Mouse (Mus musculus) lung, adult 2 months (tissue): Measurements from ENCODE around the gene Olfr1106. TPM values are rescaled to one million over a fixed set of nuclear protein-coding genes. Genes with fewer than 3 reads are reported as not detected.

ENCODE experiments used
- DNase-seq: peaks from one replicate; pipeline ENCODE4 v3.0.0; 2022
- H3K4me1 ChIP-seq: fragments of 200-500 bp; 2 replicates; pipeline ENCODE4 v1.6.1; 2011; ENCODE audit warnings: low read length; ENCODE audit not compliant: control insufficient read depth, insufficient read depth
- H3K4me3 ChIP-seq: fragments of 200-500 bp; replicated peaks from 2 replicates; pipeline ENCODE3; 2011; ENCODE audit warnings: low read depth, mild to moderate bottlenecking, control low read depth, low read length; ENCODE audit errors: extremely low read depth
- CTCF ChIP-seq: fragments of 200-500 bp; IDR thresholded peaks from 2 replicates; pipeline ENCODE4 v1.5.1; 2011; ENCODE audit warnings: mild to moderate bottlenecking, low read length, control low read depth; ENCODE audit not compliant: insufficient read depth
- POLR2A ChIP-seq: fragments of 200-500 bp; IDR thresholded peaks from 2 replicates; pipeline ENCODE4 v1.6.1; 2011; ENCODE audit warnings: low read depth, mild to moderate bottlenecking, control low read depth, low read length, borderline replicate concordance; ENCODE audit errors: extremely low read depth
- WGBS: fragments of 180-500 bp; shearing (Covaris S2); methylation state at CpG from one replicate; pipeline ENCODE4 v1.1.7; 2018; 5-methylcytosine and 5-hydroxymethylcytosine counted together
- polyA plus RNA-seq: library from polyadenylated mRNA; depleted of rRNA; stranded (reverse); fragments of >200 nt; gene quantifications from 2 replicates; pipeline ENCODE4 v1.2.3, GENCODE M21; 2012; rRNA removed

Gene Olfr1106
- polyA plus RNA-seq: not detected in 2 replicates

GRCm38 (mm10) chr2:87052173-87052572 is at the start of gene Olfr1106:
Gene Olfr1106, minus strand, starts transcription at chr2:87052273.
- TF ChIP-seq POLR2A (no peak), CTCF (no peak)
- WGBS: 56% methylated on average over 1 of the region's 1 CpGs
- Histone ChIP-seq H3K4me1 (no peaks in the 10 kb centered on the region), H3K4me3 (no peak within 1 kb of the TSS)
- DNase-seq: no peak

DNA sequence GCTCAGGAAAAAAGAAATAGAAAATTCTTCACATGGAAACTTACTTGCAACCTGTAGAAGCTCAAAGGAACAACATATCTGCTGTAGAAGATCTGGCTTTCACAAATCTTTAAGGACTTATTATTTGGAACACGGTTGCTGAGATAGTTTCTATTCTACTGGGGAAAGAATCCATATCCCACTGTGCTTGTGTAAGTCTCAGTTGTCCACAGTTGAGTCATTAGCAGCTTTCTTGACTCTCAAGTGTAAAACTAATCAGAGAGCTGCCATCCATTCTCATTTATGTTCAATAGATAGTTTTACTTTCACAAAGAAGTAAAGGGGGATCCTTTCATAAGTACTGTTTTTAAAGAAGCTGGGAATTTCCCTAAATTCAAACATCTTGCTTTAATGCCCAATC is 43.8 kb upstream of the Olfr1106 start, which contains the start of gene Olfr1109:
Olfr1109 (minus strand) TSS at position 101 of the 400 bp plus-strand sequence.
- H3K4me1 ChIP-seq: no peaks in the 10 kb centered on the region
- TF ChIP-seq POLR2A: no peak
- TF ChIP-seq CTCF: no peak
- no peak for DNase-seq
- no peak within 1 kb of the TSS for H3K4me3 ChIP-seq
- 62% methylated on average over 1 of the region's 1 CpGs for WGBS

DNA sequence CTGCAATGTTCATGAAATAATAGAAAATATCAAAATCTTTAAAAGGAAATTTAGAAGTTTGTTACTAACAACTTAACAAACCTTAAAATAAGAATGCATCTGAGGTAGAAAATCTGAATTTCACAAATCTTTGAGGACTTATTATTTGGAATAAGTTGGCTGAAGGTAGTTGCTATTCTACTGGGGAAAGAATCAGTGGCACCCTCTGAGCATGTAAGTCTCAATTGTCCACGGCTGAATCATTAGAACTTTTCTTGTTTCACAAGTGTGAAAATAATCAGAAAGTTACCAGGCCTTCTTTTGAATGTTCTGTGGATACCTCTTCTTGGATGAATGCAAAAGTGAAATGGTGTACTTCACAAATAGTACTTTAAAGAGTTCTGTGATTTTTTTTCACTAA is 23.6 kb upstream of the Olfr1106 start, which contains the start of gene Olfr1107:
Olfr1107 (minus strand) TSS at position 101 of the 400 bp plus-strand sequence.
- 74% methylated on average over 1 of the region's 1 CpGs for WGBS
- no peak for DNase-seq
- no peaks in the 10 kb centered on the region for H3K4me1 ChIP-seq
- no peak for TF ChIP-seq CTCF
- no peak for TF ChIP-seq POLR2A
- no peak within 1 kb of the TSS for H3K4me3 ChIP-seq

GRCm38 (mm10) chr2:87036431-87036830 is 15.6 kb downstream of the Olfr1106 start, which contains the start of gene Olfr1105:
Gene Olfr1105, minus strand, starts transcription at chr2:87036531.
- DNase-seq: no peak
- Histone ChIP-seq H3K4me1 (no peaks in the 10 kb centered on the region), H3K4me3 (no peak within 1 kb of the TSS)
- no peak for TF ChIP-seq POLR2A

DNA sequence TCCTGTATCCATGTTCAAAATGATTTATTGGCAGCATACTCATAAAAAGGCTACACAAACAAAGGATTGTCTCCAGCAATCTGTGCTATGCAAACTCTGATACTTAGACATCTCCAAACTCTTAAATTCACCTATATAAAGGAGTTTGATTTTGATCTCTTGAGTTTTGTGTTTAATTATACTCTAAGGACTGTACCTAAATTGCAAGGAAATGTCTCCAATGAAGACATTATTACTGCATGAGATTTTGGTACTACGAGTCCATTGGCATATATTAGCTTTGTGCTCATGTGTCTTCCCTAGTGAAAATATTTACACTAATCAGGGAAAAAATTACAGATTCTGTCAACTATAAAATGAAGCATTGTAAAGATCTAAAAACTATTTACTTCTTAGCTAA is 25.1 kb downstream of the Olfr1106 start, which contains the start of gene Olfr1104:
Olfr1104 (minus strand) TSS at position 101 of the 400 bp plus-strand sequence.
- 73% methylated on average over 1 of the region's 1 CpGs for WGBS
- no peak for TF ChIP-seq CTCF
- no peak for TF ChIP-seq POLR2A
- DNase-seq: no peak
- H3K4me1 ChIP-seq: no peaks in the 10 kb centered on the region
- no peak within 1 kb of the TSS for H3K4me3 ChIP-seq

GRCm38 (mm10) chr2:86998098-86998497 is 54.0 kb downstream of the Olfr1106 start, which contains the start of gene Olfr1102:
Gene Olfr1102, plus strand, starts transcription at chr2:86998398.
- DNase-seq: no peak
- H3K4me3 ChIP-seq: no peak within 1 kb of the TSS
- H3K4me1 ChIP-seq: no peaks in the 10 kb centered on the region
- no peak for TF ChIP-seq CTCF
- TF ChIP-seq POLR2A: no peak

Other genes starting within 250 kb of the Olfr1106 start
- not detected in 2 replicates for gene Olfr141, start 242.3 kb downstream of the Olfr1106 start, polyA plus RNA-seq
- not detected in 2 replicates for gene Olfr1094, start 227.6 kb downstream of the Olfr1106 start, polyA plus RNA-seq
- not detected in 2 replicates for gene Olfr1095, start 200.6 kb downstream of the Olfr1106 start, polyA plus RNA-seq
- not detected in 2 replicates for gene Gm13723, start 177.5 kb downstream of the Olfr1106 start, polyA plus RNA-seq
- not detected in 2 replicates for gene Olfr1097, start 160.1 kb downstream of the Olfr1106 start, polyA plus RNA-seq
- gene Olfr1098, start 127.7 kb downstream of the Olfr1106 start, polyA plus RNA-seq: not detected in 2 replicates
- not detected in 2 replicates for gene Olfr1099, start 91.6 kb downstream of the Olfr1106 start, polyA plus RNA-seq
- not detected in 2 replicates for gene Olfr1100, start 72.3 kb downstream of the Olfr1106 start, polyA plus RNA-seq
- not detected in 2 replicates for gene Olfr1101, start 61.1 kb downstream of the Olfr1106 start, polyA plus RNA-seq
- not detected in 2 replicates for gene Olfr1102, start 53.9 kb downstream of the Olfr1106 start, polyA plus RNA-seq
- not detected in 2 replicates for gene Olfr1104, start 25.2 kb downstream of the Olfr1106 start, polyA plus RNA-seq
- gene Olfr1105, start 15.7 kb downstream of the Olfr1106 start, polyA plus RNA-seq: not detected in 2 replicates
- not detected in 2 replicates for gene Olfr1107, start 23.5 kb upstream of the Olfr1106 start, polyA plus RNA-seq
- not detected in 2 replicates for gene Olfr1109, start 43.7 kb upstream of the Olfr1106 start, polyA plus RNA-seq
- not detected in 2 replicates for gene Olfr259, start 62.3 kb upstream of the Olfr1106 start, polyA plus RNA-seq
- gene Olfr1110, start 88.0 kb upstream of the Olfr1106 start, polyA plus RNA-seq: not detected in 2 replicates
- gene Olfr1111, start 100.4 kb upstream of the Olfr1106 start, polyA plus RNA-seq: not detected in 2 replicates
- gene Olfr1112, start 135.5 kb upstream of the Olfr1106 start, polyA plus RNA-seq: not detected in 2 replicates
- gene Olfr1113, start 156.7 kb upstream of the Olfr1106 start, polyA plus RNA-seq: not detected in 2 replicates
- not detected in 2 replicates for gene Olfr1115, start 195.7 kb upstream of the Olfr1106 start, polyA plus RNA-seq
- not detected in 2 replicates for gene Olfr1116, start 215.3 kb upstream of the Olfr1106 start, polyA plus RNA-seq